Mouse (Mus musculus): ENCODE measurements around the gene Gm3002. TPM values are rescaled to one million over a fixed set of nuclear protein-coding genes. Genes with fewer than 3 reads are reported as not detected.
"Not testable (repeated sequence)": the region's sequence is repeated elsewhere in the genome, so short reads cannot be mapped to it uniquely, and the experiment has no call there.

Gm3002 gene
- 0.54 and 0.56 TPM in 2 replicates for polyA plus RNA-seq (2012; rRNA removed)

- DNase-seq (ENCODE audit: low read depth): not testable (repeated sequence)
Observed at GRCm38 (mm10) chr14:3809774-3810173, at the start of gene Gm3002. Gene Gm3002, plus strand, starts transcription at chr14:3810074.

GRCm38 (mm10) chr14:3845945-3846344, 36.1 kb downstream of the Gm3002 start, which contains the start of gene Gm3033:
Gene Gm3033, plus strand, starts transcription at chr14:3846245.
- DNase-seq (ENCODE audit: low read depth): not testable (repeated sequence)

GRCm38 (mm10) chr14:3883872-3884271, 74.0 kb downstream of the Gm3002 start, which contains the start of gene Gm2916:
Gene Gm2916, plus strand, starts transcription at chr14:3884172.
- DNase-seq (ENCODE audit: low read depth): not testable (repeated sequence)

GRCm38 (mm10) chr14:3931456-3931855, 121.6 kb downstream of the Gm3002 start, which contains the start of gene Gm3029:
Gene Gm3029, plus strand, starts transcription at chr14:3931756.
- DNase-seq (ENCODE audit: low read depth): not testable (repeated sequence)

GRCm38 (mm10) chr14:3963247-3963646, 153.4 kb downstream of the Gm3002 start, which contains the start of gene Gm3095:
Gene Gm3095, plus strand, starts transcription at chr14:3963547.
- not testable (repeated sequence) for DNase-seq (ENCODE audit: low read depth)

- DNase-seq (ENCODE audit: low read depth): not testable (repeated sequence)
Observed at GRCm38 (mm10) chr14:3998094-3998493, 188.2 kb downstream of the Gm3002 start, which contains the start of gene Gm3099. Gene Gm3099, plus strand, starts transcription at chr14:3998394.

Other genes starting within 250 kb of the Gm3002 start
- gene Gm3012, start 175.6 kb upstream of the Gm3002 start, polyA plus RNA-seq (2012; rRNA removed): not detected in 2 replicates
- 0.20 and 0.23 TPM in 2 replicates for gene Gm3020, start 158.0 kb upstream of the Gm3002 start, polyA plus RNA-seq (2012; rRNA removed)
- gene Gm3043, start 121.3 kb upstream of the Gm3002 start, polyA plus RNA-seq (2012; rRNA removed): not detected in 2 replicates
- gene Gm3033, start 36.2 kb downstream of the Gm3002 start, polyA plus RNA-seq (2012; rRNA removed): 0.15 TPM in 1 of 2 replicates, not detected in the other
- gene Gm2916, start 74.1 kb downstream of the Gm3002 start, polyA plus RNA-seq (2012; rRNA removed): not detected in 2 replicates
- gene Gm3029, start 121.7 kb downstream of the Gm3002 start, polyA plus RNA-seq (2012; rRNA removed): not detected in 2 replicates
- 0.36 TPM in 1 of 2 replicates, not detected in the other for gene Gm3095, start 153.5 kb downstream of the Gm3002 start, polyA plus RNA-seq (2012; rRNA removed)
- gene Gm3099, start 188.3 kb downstream of the Gm3002 start, polyA plus RNA-seq (2012; rRNA removed): not detected in 2 replicates
- gene Gm5796, start 213.9 kb downstream of the Gm3002 start, polyA plus RNA-seq (2012; rRNA removed): 0.42 TPM in 2 replicates